Mouse (Mus musculus) midbrain, embryonic 15.5 days (tissue): ENCODE measurements around the gene Gpcpd1. TPM values are rescaled to one million over a fixed set of nuclear protein-coding genes. Genes with fewer than 3 reads are reported as not detected.
A peak's percentile ranks its signal among the peaks of the same experiment; 100 is the strongest.

ENCODE experiments used
- ATAC-seq: fragments of 200-750 bp; cut with Nextera tagmentation; replicated peaks from 2 replicates; pipeline ENCODE4 v1.8.0; 2017; ENCODE audit warnings: moderate TSS enrichment
- H3K27ac ChIP-seq: fragments of 300-500 bp; sonication (generic); 2 replicates; pipeline ENCODE4 v1.5.1; 2015; ENCODE audit warnings: mild to moderate bottlenecking, inconsistent platforms
- H3K27me3 ChIP-seq: fragments of 300-500 bp; sonication (generic); replicated peaks from 2 replicates; pipeline ENCODE4 v1.6.1; 2015; ENCODE audit warnings: inconsistent platforms
- H3K36me3 ChIP-seq: fragments of 300-500 bp; sonication (generic); replicated peaks from 2 replicates; pipeline ENCODE4 v1.6.1; 2015; ENCODE audit warnings: inconsistent platforms
- H3K4me1 ChIP-seq: fragments of 300-500 bp; sonication (generic); 2 replicates; pipeline ENCODE4 v1.6.1; 2015; ENCODE audit warnings: inconsistent platforms
- H3K4me2 ChIP-seq: fragments of 300-500 bp; sonication (generic); 2 replicates; pipeline ENCODE4 v1.6.1; 2015; ENCODE audit warnings: inconsistent platforms, mild to moderate bottlenecking, moderate library complexity
- H3K4me3 ChIP-seq: fragments of 300-500 bp; sonication (generic); 2 replicates; pipeline ENCODE4 v1.5.1; 2015; ENCODE audit warnings: mild to moderate bottlenecking, inconsistent platforms
- H3K9ac ChIP-seq: fragments of 300-500 bp; sonication (generic); 2 replicates; pipeline ENCODE4 v1.6.1; 2015; ENCODE audit warnings: mild to moderate bottlenecking, inconsistent platforms
- H3K9me3 ChIP-seq: fragments of 300-500 bp; sonication (generic); 2 replicates; pipeline ENCODE4 v1.6.1; 2016; ENCODE audit warnings: inconsistent platforms
- WGBS: fragments of 180-500 bp; shearing (Covaris S2); methylation state at CpG from one replicate; pipeline ENCODE4 v1.1.7; 2015; ENCODE audit warnings: mixed read lengths; 5-methylcytosine and 5-hydroxymethylcytosine counted together
- polyA plus RNA-seq: library from polyadenylated mRNA; unstranded; fragments of >200 nt; fragmentation: Nextera tagmentation; extraction: Ambion mirVana; gene quantifications from 2 replicates; pipeline ENCODE4 v1.2.1, GENCODE M21; 2015

The Gpcpd1 gene
- polyA plus RNA-seq, 1 experiment from 2014 or later = 88.7 TPM

DNA sequence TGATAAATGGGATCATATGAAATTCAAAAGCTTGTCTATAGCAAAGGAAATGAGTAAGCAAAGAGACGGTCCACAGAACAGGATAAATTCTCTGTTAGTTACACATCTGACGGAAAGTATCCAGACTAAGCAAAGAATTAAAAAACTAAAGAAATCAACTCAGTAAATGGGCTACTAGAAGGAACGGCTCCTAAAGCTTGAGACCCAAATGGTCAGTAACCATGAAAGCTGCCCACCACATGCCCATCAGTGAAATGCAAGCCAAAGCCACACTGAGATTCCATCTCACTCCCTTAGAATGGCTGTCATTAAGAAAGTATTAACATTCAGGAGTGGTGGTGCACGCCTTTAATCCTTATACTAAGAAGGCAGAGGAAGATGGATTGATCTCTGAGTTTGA is 94.3 kb downstream of the Gpcpd1 start:
- H3K4me1 ChIP-seq = no peaks in the 10 kb centered on the region
- H3K27me3 ChIP-seq = no peaks in the 10 kb centered on the region
- 89% methylated on average over 4 of the region's 4 CpGs for WGBS
- no peak for ATAC-seq
- no peak overlapping the region for H3K27ac ChIP-seq
- H3K36me3 ChIP-seq = no peaks in the 10 kb centered on the region
- no peak overlapping the region for H3K4me3 ChIP-seq
- H3K9ac ChIP-seq = no peak overlapping the region
- H3K4me2 ChIP-seq = no peak overlapping the region
- H3K9me3 ChIP-seq = no peaks in the 10 kb centered on the region

DNA sequence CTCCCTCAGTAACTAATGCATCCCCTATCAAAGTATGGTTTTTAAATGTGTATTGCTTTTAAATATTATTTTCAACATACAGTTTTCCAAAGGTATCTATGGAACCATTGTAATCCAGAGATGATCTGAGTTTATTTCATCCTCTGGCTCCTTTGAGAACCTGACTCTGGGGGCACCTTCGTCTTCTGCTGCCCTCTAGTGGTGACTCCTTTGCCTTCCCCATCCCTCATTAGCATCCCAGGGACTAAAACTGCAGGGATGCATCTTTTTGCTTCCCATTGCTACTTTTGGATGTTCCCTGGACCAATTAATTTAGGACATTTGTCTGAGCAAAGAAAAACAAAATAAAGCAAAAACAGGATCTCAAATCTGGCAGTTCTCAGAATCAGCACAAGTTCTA is 102.1 kb downstream of the Gpcpd1 start:
- Histone ChIP-seq H3K27ac (no peak overlapping the region), H3K9ac (no peak overlapping the region), H3K4me1 (no peaks in the 10 kb centered on the region), H3K4me3 (no peak overlapping the region), H3K9me3 (no peaks in the 10 kb centered on the region), H3K36me3 (no peaks in the 10 kb centered on the region), H3K4me2 (no peak overlapping the region), H3K27me3 (no peaks in the 10 kb centered on the region)
- ATAC-seq = peak; percentile 63; the same call in 1 of the 2 replicates
- WGBS = 3% methylated on average over 1 of the region's 1 CpGs

DNA sequence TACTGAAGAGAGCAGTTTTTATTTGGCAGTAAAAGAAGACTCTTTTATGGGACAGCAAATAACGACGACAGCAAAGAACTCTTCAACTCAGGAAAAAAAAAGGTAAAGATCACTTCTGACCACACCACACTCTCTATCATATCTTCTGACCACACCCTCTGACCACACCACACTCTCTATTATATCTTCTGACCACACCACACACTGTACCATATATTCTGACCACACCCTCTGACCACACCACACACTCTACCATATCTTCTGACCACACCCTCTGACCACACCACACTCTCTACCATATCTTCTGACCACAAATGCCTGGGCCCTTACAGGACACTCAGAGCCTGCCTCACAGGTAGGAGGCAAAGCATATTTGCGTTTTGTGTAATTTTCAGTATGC is 106.0 kb downstream of the Gpcpd1 start:
- no peak overlapping the region for H3K9ac ChIP-seq
- no peak overlapping the region for H3K4me2 ChIP-seq
- no peak overlapping the region for H3K4me3 ChIP-seq
- no peak for ATAC-seq
- no peaks in the 10 kb centered on the region for H3K36me3 ChIP-seq
- no peak overlapping the region for H3K27ac ChIP-seq
- no peaks in the 10 kb centered on the region for H3K4me1 ChIP-seq
- no peaks in the 10 kb centered on the region for H3K9me3 ChIP-seq
- 85% methylated on average over 3 of the region's 3 CpGs for WGBS
- H3K27me3 ChIP-seq = no peaks in the 10 kb centered on the region

Other genes starting within 250 kb of the Gpcpd1 start
- 6.3 and 6.9 TPM in 2 replicates for gene Prokr2, start 202.3 kb downstream of the Gpcpd1 start, polyA plus RNA-seq
- 21.4 and 21.8 TPM in 2 replicates for gene Shld1, start 99.2 kb upstream of the Gpcpd1 start, polyA plus RNA-seq
- 87.9 and 97.5 TPM in 2 replicates for gene Chgb, start 193.5 kb upstream of the Gpcpd1 start, polyA plus RNA-seq
- gene Trmt6, start 228.3 kb upstream of the Gpcpd1 start, polyA plus RNA-seq = 17.8 and 21.8 TPM in 2 replicates
- 5.2 and 5.5 TPM in 2 replicates for gene Mcm8, start 228.4 kb upstream of the Gpcpd1 start, polyA plus RNA-seq